Mouse (Mus musculus): ENCODE results near the gene Rad51b. TPM values are rescaled to one million over a fixed set of nuclear protein-coding genes. Genes with fewer than 3 reads are reported as not detected.

Gene Rad51b
- polyA plus RNA-seq, 1 experiment from 2014 or later: 0.87 TPM

DNA sequence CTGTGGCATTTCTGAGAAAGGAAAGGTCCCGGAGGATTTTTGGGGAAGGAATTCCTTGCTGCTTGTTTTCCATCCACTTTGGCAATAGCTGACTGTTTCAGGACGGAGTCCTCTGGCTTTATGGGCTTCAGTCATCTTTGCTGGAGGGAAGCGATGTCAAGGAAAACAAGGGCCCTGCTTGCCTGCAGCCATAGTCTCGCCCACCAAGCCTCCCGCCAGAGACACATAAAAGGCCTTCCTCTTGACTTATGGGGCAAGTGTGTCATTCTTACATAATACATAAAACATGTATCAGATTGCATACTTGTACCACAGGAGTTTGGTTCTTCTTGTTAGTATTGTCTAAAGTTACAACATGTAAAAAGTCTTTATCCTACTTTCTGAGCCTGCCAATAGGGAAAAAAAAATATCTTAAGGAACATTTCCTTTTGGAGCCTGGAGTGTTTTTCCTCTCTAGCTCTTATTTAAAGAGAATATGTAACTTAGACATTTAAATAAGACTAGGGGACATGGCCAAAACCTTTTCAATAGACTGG is 49.2 kb downstream of the Rad51b start:
- Histone ChIP-seq H3K27me3 (ENCODE audit: control insufficient read depth, insufficient read depth, low read length) (no peaks in the 10 kb centered on the region), H3K4me3 (ENCODE audit: low read depth, low read length) (no peak overlapping the region), H3K27ac (ENCODE audit: low read depth, low read length) (no peak overlapping the region), H3K36me3 (ENCODE audit: control insufficient read depth, insufficient read depth, low read length) (no peaks in the 10 kb centered on the region), H3K4me1 (ENCODE audit: control insufficient read depth, insufficient read depth, low read length) (no peaks in the 10 kb centered on the region), H3K9ac (replicated peaks; ENCODE audit: low read depth, low read length) (no peak overlapping the region), H3K9me3 (ENCODE audit: control insufficient read depth, low read length) (no peaks in the 10 kb centered on the region), H3K4me2 (ENCODE audit: low read depth, low read length) (no peak overlapping the region)
- ATAC-seq (ENCODE audit: low read depth): no peak
- WGBS: 48% methylated on average over 5 of the region's 5 CpGs

DNA sequence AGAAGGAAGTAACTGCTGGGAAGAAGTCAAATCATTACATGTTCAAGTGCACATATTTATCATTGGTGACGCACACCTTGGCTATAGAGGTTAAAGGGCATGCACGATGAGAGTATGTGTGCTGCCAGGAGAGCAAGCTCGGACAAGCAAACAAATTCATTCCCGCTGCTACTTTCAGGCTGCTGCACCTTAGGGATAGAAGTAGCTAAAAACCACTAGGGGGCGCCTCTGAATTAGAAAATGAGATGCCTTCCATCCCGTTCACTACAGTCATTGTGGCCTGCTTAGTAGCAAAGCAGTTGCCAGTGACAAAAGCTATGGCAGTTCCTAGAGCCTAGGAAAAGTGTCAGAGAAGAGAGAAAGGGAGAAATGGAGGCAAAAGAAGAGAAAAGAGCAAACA is 50.6 kb downstream of the Rad51b start:
- Histone ChIP-seq H3K27ac (ENCODE audit: low read depth, low read length) (no peak overlapping the region), H3K27me3 (ENCODE audit: control insufficient read depth, insufficient read depth, low read length) (no peaks in the 10 kb centered on the region), H3K4me1 (ENCODE audit: control insufficient read depth, insufficient read depth, low read length) (no peaks in the 10 kb centered on the region; the same call in 1 of the 2 replicates), H3K9me3 (ENCODE audit: control insufficient read depth, low read length) (no peaks in the 10 kb centered on the region), H3K9ac (replicated peaks; ENCODE audit: low read depth, low read length) (no peak overlapping the region), H3K36me3 (ENCODE audit: control insufficient read depth, insufficient read depth, low read length) (no peaks in the 10 kb centered on the region), H3K4me2 (ENCODE audit: low read depth, low read length) (no peak overlapping the region), H3K4me3 (ENCODE audit: low read depth, low read length) (no peak overlapping the region)
- WGBS: 12% methylated on average over 6 of the region's 6 CpGs
- ATAC-seq (ENCODE audit: low read depth): peak; percentile 49; the same call in 1 of the 2 replicates

DNA sequence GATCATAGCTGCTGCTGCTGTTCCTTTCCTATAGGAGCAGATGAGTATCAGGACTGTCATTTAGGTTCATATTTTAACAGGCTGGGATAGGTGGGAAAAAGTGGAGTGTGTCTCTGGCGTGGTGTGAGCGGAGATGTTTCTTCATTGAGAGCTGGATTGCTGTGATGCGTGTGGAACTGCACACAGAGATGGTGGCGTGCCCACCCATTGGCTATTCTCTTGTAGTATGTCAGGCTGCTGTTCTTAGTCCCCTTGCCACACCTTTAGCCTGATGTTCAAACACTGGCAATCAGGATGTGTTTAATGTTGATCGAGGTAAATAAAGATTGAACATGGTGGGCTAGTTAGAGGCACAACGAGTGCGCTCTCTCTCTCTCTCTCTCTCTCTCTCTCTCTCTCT is 54.4 kb downstream of the Rad51b start:
- Histone ChIP-seq H3K9me3 (ENCODE audit: control insufficient read depth, low read length) (no peaks in the 10 kb centered on the region), H3K4me2 (ENCODE audit: low read depth, low read length) (no peak overlapping the region), H3K27ac (ENCODE audit: low read depth, low read length) (no peak overlapping the region), H3K4me3 (ENCODE audit: low read depth, low read length) (no peak overlapping the region), H3K36me3 (ENCODE audit: control insufficient read depth, insufficient read depth, low read length) (no peaks in the 10 kb centered on the region), H3K27me3 (ENCODE audit: control insufficient read depth, insufficient read depth, low read length) (no peaks in the 10 kb centered on the region), H3K9ac (replicated peaks; ENCODE audit: low read depth, low read length) (no peak overlapping the region), H3K4me1 (ENCODE audit: control insufficient read depth, insufficient read depth, low read length) (no peaks in the 10 kb centered on the region; the same call in 1 of the 2 replicates)
- WGBS: 94% methylated on average over 7 of the region's 7 CpGs
- no peak for ATAC-seq (ENCODE audit: low read depth)

DNA sequence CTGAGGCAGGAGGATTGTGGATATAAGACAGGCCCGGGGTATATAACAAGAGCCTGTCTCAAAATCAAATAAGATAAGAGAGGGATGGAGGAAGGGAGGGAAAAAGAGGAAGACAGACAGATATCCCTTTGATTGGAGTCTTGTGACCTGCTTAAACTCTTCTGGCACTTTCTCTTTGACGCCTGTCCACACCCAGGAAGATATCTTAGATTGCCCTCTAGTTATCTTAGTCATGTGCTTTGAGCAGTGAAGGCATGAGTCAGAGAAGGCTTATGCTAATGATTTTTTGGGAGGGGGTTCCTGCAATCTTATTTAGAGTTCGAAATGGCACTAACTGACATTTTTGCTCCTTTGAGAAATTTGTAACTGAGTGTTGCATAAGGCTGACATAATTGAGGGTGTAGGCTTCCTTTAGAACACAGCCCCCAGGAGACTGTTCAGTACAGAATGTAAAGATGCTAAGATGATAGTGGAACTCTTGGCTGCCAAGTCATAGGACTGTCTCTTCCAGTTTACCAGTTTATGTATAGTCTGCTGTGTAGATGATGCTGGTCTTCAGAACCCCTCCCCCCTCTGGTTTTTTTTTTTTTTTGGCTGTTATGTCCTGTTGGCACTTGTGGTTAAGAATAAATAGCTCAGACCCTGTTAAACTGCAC is 55.1 kb downstream of the Rad51b start:
- no peaks in the 10 kb centered on the region for H3K27me3 ChIP-seq (ENCODE audit: control insufficient read depth, insufficient read depth, low read length)
- no peak overlapping the region for H3K27ac ChIP-seq (ENCODE audit: low read depth, low read length)
- no peaks in the 10 kb centered on the region for H3K36me3 ChIP-seq (ENCODE audit: control insufficient read depth, insufficient read depth, low read length)
- no peaks in the 10 kb centered on the region for H3K9me3 ChIP-seq (ENCODE audit: control insufficient read depth, low read length)
- 86% methylated on average over 3 of the region's 3 CpGs for WGBS
- H3K4me2 ChIP-seq (ENCODE audit: low read depth, low read length): no peak overlapping the region
- no peak for ATAC-seq (ENCODE audit: low read depth)
- no peaks in the 10 kb centered on the region; the same call in 1 of the 2 replicates for H3K4me1 ChIP-seq (ENCODE audit: control insufficient read depth, insufficient read depth, low read length)
- no peak overlapping the region for H3K9ac ChIP-seq (replicated peaks; ENCODE audit: low read depth, low read length)
- no peak overlapping the region for H3K4me3 ChIP-seq (ENCODE audit: low read depth, low read length)

DNA sequence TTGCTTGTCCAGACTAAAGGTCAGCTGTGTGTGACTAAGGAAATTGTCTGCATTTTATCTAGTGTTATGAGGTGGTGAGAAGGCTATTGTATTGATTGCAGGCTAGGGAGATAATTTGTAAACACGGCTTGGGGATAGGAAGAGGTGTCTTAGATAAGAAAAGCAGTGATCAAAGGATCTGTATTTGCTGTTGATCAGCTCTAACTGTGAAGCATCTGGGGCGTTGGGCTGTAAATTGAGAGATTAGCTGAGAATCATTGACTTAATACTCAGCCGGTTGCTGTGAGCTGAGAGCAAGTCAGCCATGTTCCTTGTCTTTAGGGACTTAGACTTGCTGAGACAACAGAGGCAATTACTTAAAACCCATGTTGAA is 55.6 kb downstream of the Rad51b start:
- 33% methylated on average over 3 of the region's 3 CpGs for WGBS
- no peaks in the 10 kb centered on the region; the same call in 1 of the 2 replicates for H3K4me1 ChIP-seq (ENCODE audit: control insufficient read depth, insufficient read depth, low read length)
- H3K4me3 ChIP-seq (ENCODE audit: low read depth, low read length): no peak overlapping the region
- H3K4me2 ChIP-seq (ENCODE audit: low read depth, low read length): no peak overlapping the region
- H3K27ac ChIP-seq (ENCODE audit: low read depth, low read length): peak overlapping the region; percentile 24; the same call in 1 of the 2 replicates
- no peaks in the 10 kb centered on the region for H3K9me3 ChIP-seq (ENCODE audit: control insufficient read depth, low read length)
- H3K9ac ChIP-seq (replicated peaks; ENCODE audit: low read depth, low read length): no peak overlapping the region
- no peak for ATAC-seq (ENCODE audit: low read depth)
- no peaks in the 10 kb centered on the region for H3K27me3 ChIP-seq (ENCODE audit: control insufficient read depth, insufficient read depth, low read length)
- no peaks in the 10 kb centered on the region for H3K36me3 ChIP-seq (ENCODE audit: control insufficient read depth, insufficient read depth, low read length)

DNA sequence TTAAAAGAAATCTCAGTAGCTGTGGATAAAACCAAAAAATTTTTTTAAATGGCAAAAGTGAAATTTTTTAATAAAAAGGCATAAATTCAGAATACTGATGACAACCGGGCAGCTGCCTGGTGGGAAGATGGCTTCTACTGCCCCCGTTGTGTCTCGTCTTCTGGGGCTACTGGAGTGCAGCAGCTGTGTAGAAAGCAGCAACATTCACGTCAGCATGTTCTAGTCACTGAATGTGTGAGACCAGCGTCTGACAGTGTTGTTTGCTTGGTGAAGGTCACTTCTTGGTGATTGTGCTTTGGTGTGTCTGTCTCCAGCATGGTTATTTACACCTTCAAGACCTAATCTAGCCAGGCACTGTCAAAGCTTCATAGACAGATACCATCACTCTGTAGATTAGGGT is 56.3 kb downstream of the Rad51b start:
- no peak overlapping the region for H3K4me2 ChIP-seq (ENCODE audit: low read depth, low read length)
- no peaks in the 10 kb centered on the region for H3K9me3 ChIP-seq (ENCODE audit: control insufficient read depth, low read length)
- 58% methylated on average over 5 of the region's 5 CpGs for WGBS
- no peak overlapping the region for H3K4me3 ChIP-seq (ENCODE audit: low read depth, low read length)
- H3K27me3 ChIP-seq (ENCODE audit: control insufficient read depth, insufficient read depth, low read length): no peaks in the 10 kb centered on the region
- ATAC-seq (ENCODE audit: low read depth): no peak
- H3K9ac ChIP-seq (replicated peaks; ENCODE audit: low read depth, low read length): no peak overlapping the region
- no peaks in the 10 kb centered on the region for H3K36me3 ChIP-seq (ENCODE audit: control insufficient read depth, insufficient read depth, low read length)
- no peak overlapping the region for H3K27ac ChIP-seq (ENCODE audit: low read depth, low read length)
- no peaks in the 10 kb centered on the region; the same call in 1 of the 2 replicates for H3K4me1 ChIP-seq (ENCODE audit: control insufficient read depth, insufficient read depth, low read length)

DNA sequence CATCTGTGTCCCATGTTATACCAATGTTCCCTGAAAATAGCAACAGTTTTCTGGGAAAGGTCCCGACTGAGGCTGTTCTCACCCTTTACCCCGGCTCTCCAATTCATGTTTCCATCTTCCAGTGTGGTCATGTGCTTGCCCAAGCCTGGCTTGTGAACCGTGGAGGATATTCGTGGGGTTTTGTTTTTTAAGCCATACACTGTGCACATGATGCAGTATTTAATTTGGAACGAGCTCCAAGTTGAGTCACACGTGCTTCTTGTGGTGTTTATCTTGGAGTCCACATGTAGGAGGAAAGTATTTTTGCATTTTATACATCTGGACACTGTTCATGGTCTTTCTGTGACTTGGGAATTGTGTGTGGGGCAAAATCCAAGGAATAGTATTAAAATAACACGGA is 57.5 kb downstream of the Rad51b start:
- 80% methylated on average over 7 of the region's 7 CpGs for WGBS
- no peak overlapping the region for H3K4me3 ChIP-seq (ENCODE audit: low read depth, low read length)
- no peaks in the 10 kb centered on the region for H3K36me3 ChIP-seq (ENCODE audit: control insufficient read depth, insufficient read depth, low read length)
- no peak overlapping the region for H3K4me2 ChIP-seq (ENCODE audit: low read depth, low read length)
- H3K9me3 ChIP-seq (ENCODE audit: control insufficient read depth, low read length): no peaks in the 10 kb centered on the region
- H3K27me3 ChIP-seq (ENCODE audit: control insufficient read depth, insufficient read depth, low read length): no peaks in the 10 kb centered on the region
- H3K27ac ChIP-seq (ENCODE audit: low read depth, low read length): no peak overlapping the region
- no peaks in the 10 kb centered on the region; the same call in 1 of the 2 replicates for H3K4me1 ChIP-seq (ENCODE audit: control insufficient read depth, insufficient read depth, low read length)
- ATAC-seq (ENCODE audit: low read depth): no peak
- H3K9ac ChIP-seq (replicated peaks; ENCODE audit: low read depth, low read length): no peak overlapping the region

DNA sequence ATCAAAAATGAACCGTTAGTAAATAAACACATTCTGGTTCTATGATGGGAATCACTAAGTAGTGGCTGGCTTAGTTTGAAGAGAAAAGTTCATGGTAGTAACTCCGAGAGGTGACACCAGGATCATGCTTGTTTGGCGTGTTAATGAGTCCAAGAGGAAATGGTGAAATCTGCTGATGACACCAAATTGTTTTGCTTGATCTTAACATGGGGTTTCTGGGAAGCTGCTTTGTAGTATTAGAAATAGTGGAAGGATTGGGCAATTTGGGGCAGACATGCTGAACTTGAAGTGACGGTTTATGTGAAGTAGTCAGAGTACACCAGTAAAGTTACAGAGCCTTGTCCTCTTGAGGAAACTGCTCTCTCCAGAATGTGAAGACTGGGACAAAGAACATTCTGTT is 59.1 kb downstream of the Rad51b start:
- Histone ChIP-seq H3K27ac (ENCODE audit: low read depth, low read length) (no peak overlapping the region), H3K4me2 (ENCODE audit: low read depth, low read length) (no peak overlapping the region), H3K4me1 (ENCODE audit: control insufficient read depth, insufficient read depth, low read length) (no peaks in the 10 kb centered on the region; the same call in 1 of the 2 replicates), H3K9ac (replicated peaks; ENCODE audit: low read depth, low read length) (no peak overlapping the region), H3K36me3 (ENCODE audit: control insufficient read depth, insufficient read depth, low read length) (no peaks in the 10 kb centered on the region), H3K27me3 (ENCODE audit: control insufficient read depth, insufficient read depth, low read length) (no peaks in the 10 kb centered on the region), H3K4me3 (ENCODE audit: low read depth, low read length) (no peak overlapping the region), H3K9me3 (ENCODE audit: control insufficient read depth, low read length) (no peaks in the 10 kb centered on the region)
- no peak for ATAC-seq (ENCODE audit: low read depth)
- 82% methylated on average over 4 of the region's 4 CpGs for WGBS

DNA sequence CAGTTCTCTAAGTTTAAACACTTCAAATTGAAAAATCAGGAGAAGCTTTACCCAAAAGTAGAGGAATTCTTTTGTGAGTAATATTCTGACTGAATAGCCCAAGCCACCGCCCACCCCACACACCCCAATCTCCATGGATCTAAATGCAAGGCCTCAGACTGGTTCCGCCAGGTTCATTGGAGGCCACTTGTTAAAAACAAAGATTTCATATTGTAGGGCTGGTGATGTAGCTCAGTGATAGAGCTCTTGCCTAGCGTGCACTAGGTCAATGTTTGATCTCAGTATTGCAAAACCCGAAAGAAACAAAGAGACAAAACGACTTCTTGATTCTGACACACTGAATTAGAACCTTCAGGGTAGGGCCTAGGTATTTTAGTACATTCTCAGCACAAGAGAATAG is 60.5 kb downstream of the Rad51b start:
- no peak overlapping the region for H3K27ac ChIP-seq (ENCODE audit: low read depth, low read length)
- H3K4me3 ChIP-seq (ENCODE audit: low read depth, low read length): no peak overlapping the region
- 87% methylated on average over 5 of the region's 5 CpGs for WGBS
- H3K4me1 ChIP-seq (ENCODE audit: control insufficient read depth, insufficient read depth, low read length): no peaks in the 10 kb centered on the region; the same call in 1 of the 2 replicates
- no peak for ATAC-seq (ENCODE audit: low read depth)
- H3K9ac ChIP-seq (replicated peaks; ENCODE audit: low read depth, low read length): no peak overlapping the region
- H3K36me3 ChIP-seq (ENCODE audit: control insufficient read depth, insufficient read depth, low read length): no peaks in the 10 kb centered on the region
- H3K27me3 ChIP-seq (ENCODE audit: control insufficient read depth, insufficient read depth, low read length): no peaks in the 10 kb centered on the region
- H3K9me3 ChIP-seq (ENCODE audit: control insufficient read depth, low read length): no peaks in the 10 kb centered on the region
- H3K4me2 ChIP-seq (ENCODE audit: low read depth, low read length): no peak overlapping the region

All from neural tube, embryonic 14.5 days (tissue).